Mouse (Mus musculus) intestine, embryonic 16.5 days (tissue): ENCODE measurements around the gene Parp16. TPM values are rescaled to one million over a fixed set of nuclear protein-coding genes. Genes with fewer than 3 reads are reported as not detected.
A peak's percentile ranks its signal among the peaks of the same experiment; 100 is the strongest.

Experiments
- ATAC-seq: fragments of 200-750 bp; cut with Nextera tagmentation; 2 replicates; pipeline ENCODE4 v1.8.0; 2017; ENCODE audit warnings: moderate TSS enrichment, moderate library complexity
- H3K27ac ChIP-seq: fragments of 300-500 bp; sonication (generic); 2 replicates; pipeline ENCODE4 v1.5.1; 2014; ENCODE audit warnings: mild to moderate bottlenecking, low read length
- H3K27me3 ChIP-seq: fragments of 300-500 bp; sonication (generic); replicated peaks from 2 replicates; pipeline ENCODE4 v1.6.1; 2014; ENCODE audit warnings: low read length, control low read depth, mixed read lengths; ENCODE audit not compliant: control insufficient read depth, insufficient read depth
- H3K36me3 ChIP-seq: fragments of 300-500 bp; sonication (generic); 2 replicates; pipeline ENCODE4 v1.6.1; 2014; ENCODE audit warnings: low read length, control low read depth; ENCODE audit not compliant: control insufficient read depth, insufficient read depth
- H3K4me1 ChIP-seq: fragments of 300-500 bp; sonication (generic); 2 replicates; pipeline ENCODE4 v1.6.1; 2014; ENCODE audit warnings: low read length, control low read depth, mixed read lengths; ENCODE audit not compliant: control insufficient read depth, insufficient read depth
- H3K4me2 ChIP-seq: fragments of 300-500 bp; sonication (generic); 2 replicates; pipeline ENCODE4 v1.6.1; 2014; ENCODE audit warnings: low read depth, low read length, control low read depth
- H3K4me3 ChIP-seq: fragments of 300-500 bp; sonication (generic); 2 replicates; pipeline ENCODE4 v1.5.1; 2014; ENCODE audit warnings: mild to moderate bottlenecking, low read length
- H3K9ac ChIP-seq: fragments of 300-500 bp; sonication (generic); 2 replicates; pipeline ENCODE4 v1.6.1; 2014; ENCODE audit warnings: low read depth, low read length
- H3K9me3 ChIP-seq: fragments of 300-500 bp; sonication (generic); 2 replicates; pipeline ENCODE4 v1.6.1; 2016; ENCODE audit warnings: low read length, control low read depth; ENCODE audit not compliant: control insufficient read depth
- WGBS: fragments of 180-500 bp; shearing (Covaris S2); extraction: QIAGEN DNeasy Blood & Tissue Kit; methylation state at CpG from one replicate; pipeline ENCODE4 v1.1.7; 2014; 5-methylcytosine and 5-hydroxymethylcytosine counted together
- polyA plus RNA-seq: library from polyadenylated mRNA; unstranded; fragments of >200 nt; fragmentation: Nextera tagmentation; extraction: Ambion mirVana; gene quantifications from 2 replicates; pipeline ENCODE4 v1.2.1, GENCODE M21; 2015

Parp16 gene
- polyA plus RNA-seq, 1 experiment from 2014 or later = 10.8 TPM

GRCm38 (mm10) chr9:65161881-65162280 is 33.3 kb upstream of the Parp16 start:
- no peak for ATAC-seq
- 0 out of 2 replicates have a peak, but pooled peaks cover 3% of the 10 kb centered on the region for H3K9me3 ChIP-seq
- no peak overlapping the region for H3K9ac ChIP-seq
- H3K4me2 ChIP-seq = no peak overlapping the region
- H3K27ac ChIP-seq = no peak overlapping the region
- no peak overlapping the region for H3K4me3 ChIP-seq
- H3K36me3 ChIP-seq = no peaks in the 10 kb centered on the region
- 55% methylated on average over 8 of the region's 8 CpGs for WGBS
- peaks cover 10% of the 10 kb centered on the region for H3K27me3 ChIP-seq
- peaks cover 8% of the 10 kb centered on the region for H3K4me1 ChIP-seq

- no peak overlapping the region for H3K27ac ChIP-seq
- peak overlapping the region; percentile 51 for H3K4me3 ChIP-seq
- peaks cover 10% of the 10 kb centered on the region for H3K27me3 ChIP-seq
- H3K9me3 ChIP-seq = 0 out of 2 replicates have a peak, but pooled peaks cover 3% of the 10 kb centered on the region
- peaks cover 8% of the 10 kb centered on the region for H3K4me1 ChIP-seq
- WGBS = 3% methylated on average over 52 of the region's 69 CpGs
- H3K36me3 ChIP-seq = no peaks in the 10 kb centered on the region
- peak overlapping the region; percentile 59 for H3K9ac ChIP-seq
- H3K4me2 ChIP-seq = peak overlapping the region; percentile 93
- ATAC-seq = peak; percentile 48; the same call in 1 of the 2 replicates
Observed at GRCm38 (mm10) chr9:65162711-65163639, 32.2 kb upstream of the Parp16 start.

DNA sequence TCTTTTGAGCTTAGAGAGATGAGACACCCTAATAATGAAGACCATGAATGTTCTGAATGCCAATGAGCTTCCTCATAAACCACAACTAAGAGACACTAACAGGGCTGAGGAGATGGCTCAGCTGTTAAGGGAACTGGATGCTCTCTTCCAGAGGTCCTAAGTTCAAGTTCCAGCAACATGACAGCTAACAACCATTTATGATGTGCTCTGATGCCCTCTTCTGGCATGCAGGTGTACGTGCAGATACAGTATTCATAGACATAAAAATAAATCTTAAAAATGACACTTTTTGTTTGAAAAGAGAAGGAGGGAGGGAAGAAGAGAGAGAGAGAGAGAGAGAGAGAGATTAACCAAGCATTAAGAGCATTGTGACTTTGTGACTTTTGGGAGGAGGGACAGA is 30.3 kb upstream of the Parp16 start:
- Histone ChIP-seq H3K9ac (no peak overlapping the region), H3K9me3 (0 out of 2 replicates have a peak, but pooled peaks cover 3% of the 10 kb centered on the region), H3K4me2 (no peak overlapping the region), H3K4me1 (peaks cover 8% of the 10 kb centered on the region), H3K27ac (no peak overlapping the region), H3K36me3 (no peaks in the 10 kb centered on the region), H3K27me3 (peaks cover 10% of the 10 kb centered on the region), H3K4me3 (no peak overlapping the region)
- no peak for ATAC-seq
- 28% methylated on average over 1 of the region's 1 CpGs for WGBS

GRCm38 (mm10) chr9:65166386-65166785 is 28.8 kb upstream of the Parp16 start:
- H3K27ac ChIP-seq = no peak overlapping the region

DNA sequence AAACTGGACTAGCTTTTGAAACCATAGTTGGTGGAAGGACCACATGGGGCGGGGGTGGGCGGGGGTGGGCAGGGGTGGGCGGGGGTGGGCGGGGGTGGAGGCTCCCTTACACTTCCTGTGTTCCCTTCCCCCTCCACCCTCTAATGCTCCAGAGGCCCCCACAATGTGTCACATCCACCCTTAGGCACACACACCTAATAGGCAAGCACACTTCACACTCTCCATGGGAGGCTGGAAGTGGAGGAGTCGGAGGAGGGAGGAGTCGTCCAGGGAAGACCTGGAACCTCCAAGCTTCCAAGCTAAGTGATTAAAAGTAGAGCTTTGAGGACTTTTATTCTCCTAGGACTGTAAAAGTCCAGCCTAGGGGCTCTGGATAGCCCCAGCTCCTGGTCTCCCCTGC is 26.6 kb upstream of the Parp16 start:
- H3K4me3 ChIP-seq = no peak overlapping the region
- H3K27ac ChIP-seq = no peak overlapping the region
- H3K9me3 ChIP-seq = 0 out of 2 replicates have a peak, but pooled peaks cover 3% of the 10 kb centered on the region
- H3K4me2 ChIP-seq = no peak overlapping the region
- H3K4me1 ChIP-seq = no peaks in the 10 kb centered on the region
- no peaks in the 10 kb centered on the region for H3K27me3 ChIP-seq
- WGBS = 45% methylated on average over 6 of the region's 6 CpGs
- H3K9ac ChIP-seq = no peak overlapping the region
- no peak for ATAC-seq
- no peaks in the 10 kb centered on the region for H3K36me3 ChIP-seq

More at GRCm38 (mm10) chr9:65166386-65166785, 28.8 kb upstream of the Parp16 start:
- Histone ChIP-seq H3K4me2 (no peak overlapping the region), H3K4me3 (no peak overlapping the region), H3K9me3 (0 out of 2 replicates have a peak, but pooled peaks cover 3% of the 10 kb centered on the region), H3K4me1 (peaks cover 8% of the 10 kb centered on the region), H3K36me3 (no peaks in the 10 kb centered on the region), H3K27me3 (peaks cover 10% of the 10 kb centered on the region; the same call in 1 of the 2 replicates), H3K9ac (no peak overlapping the region)
- 42% methylated on average over 9 of the region's 9 CpGs for WGBS
- ATAC-seq = no peak

DNA sequence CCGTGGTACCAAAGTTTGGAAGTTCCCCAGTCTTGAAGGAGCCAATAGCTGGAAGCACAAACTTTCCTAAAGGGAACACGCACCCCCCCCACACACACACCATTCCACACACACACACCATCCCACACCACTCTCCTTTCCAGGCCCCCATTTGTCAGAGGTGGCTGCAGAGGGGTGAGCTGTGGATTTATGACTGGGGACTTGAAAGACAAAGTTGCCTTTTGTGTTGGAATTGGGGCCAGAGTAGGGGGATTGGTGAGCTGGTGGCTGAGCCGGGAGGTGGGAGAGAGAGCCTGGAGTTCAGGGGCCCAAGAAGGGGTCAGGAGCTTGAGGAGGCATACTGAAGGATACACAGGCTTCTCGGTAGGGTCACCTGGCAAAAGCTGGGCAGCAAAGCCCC is 26.2 kb upstream of the Parp16 start:
- no peak for ATAC-seq
- Histone ChIP-seq H3K4me2 (no peak overlapping the region), H3K9me3 (0 out of 2 replicates have a peak, but pooled peaks cover 3% of the 10 kb centered on the region), H3K9ac (no peak overlapping the region), H3K4me3 (no peak overlapping the region), H3K27ac (no peak overlapping the region), H3K4me1 (no peaks in the 10 kb centered on the region), H3K27me3 (no peaks in the 10 kb centered on the region), H3K36me3 (no peaks in the 10 kb centered on the region)
- 39% methylated on average over 4 of the region's 4 CpGs for WGBS

- no peaks in the 10 kb centered on the region for H3K36me3 ChIP-seq
- no peaks in the 10 kb centered on the region; the same call in 1 of the 2 replicates for H3K4me1 ChIP-seq
- no peak overlapping the region for H3K27ac ChIP-seq
- no peaks in the 10 kb centered on the region for H3K9me3 ChIP-seq
- no peak for ATAC-seq
- no peak overlapping the region for H3K9ac ChIP-seq
- no peaks in the 10 kb centered on the region for H3K27me3 ChIP-seq
- H3K4me2 ChIP-seq = no peak overlapping the region
- H3K4me3 ChIP-seq = no peak overlapping the region
- 47% methylated on average over 9 of the region's 9 CpGs for WGBS
Observed at GRCm38 (mm10) chr9:65172654-65173053, 22.5 kb upstream of the Parp16 start.

GRCm38 (mm10) chr9:65175234-65175938 is 19.8 kb upstream of the Parp16 start:
- Histone ChIP-seq H3K27me3 (no peaks in the 10 kb centered on the region), H3K4me2 (no peak overlapping the region), H3K36me3 (no peaks in the 10 kb centered on the region), H3K27ac (no peak overlapping the region), H3K9me3 (no peaks in the 10 kb centered on the region), H3K4me1 (peaks cover 19% of the 10 kb centered on the region), H3K4me3 (no peak overlapping the region), H3K9ac (no peak overlapping the region)
- ATAC-seq = no peak
- 47% methylated on average over 5 of the region's 5 CpGs for WGBS
